Mouse (Mus musculus): Measurements from ENCODE around the gene Bsn.

The Bsn gene

DNA sequence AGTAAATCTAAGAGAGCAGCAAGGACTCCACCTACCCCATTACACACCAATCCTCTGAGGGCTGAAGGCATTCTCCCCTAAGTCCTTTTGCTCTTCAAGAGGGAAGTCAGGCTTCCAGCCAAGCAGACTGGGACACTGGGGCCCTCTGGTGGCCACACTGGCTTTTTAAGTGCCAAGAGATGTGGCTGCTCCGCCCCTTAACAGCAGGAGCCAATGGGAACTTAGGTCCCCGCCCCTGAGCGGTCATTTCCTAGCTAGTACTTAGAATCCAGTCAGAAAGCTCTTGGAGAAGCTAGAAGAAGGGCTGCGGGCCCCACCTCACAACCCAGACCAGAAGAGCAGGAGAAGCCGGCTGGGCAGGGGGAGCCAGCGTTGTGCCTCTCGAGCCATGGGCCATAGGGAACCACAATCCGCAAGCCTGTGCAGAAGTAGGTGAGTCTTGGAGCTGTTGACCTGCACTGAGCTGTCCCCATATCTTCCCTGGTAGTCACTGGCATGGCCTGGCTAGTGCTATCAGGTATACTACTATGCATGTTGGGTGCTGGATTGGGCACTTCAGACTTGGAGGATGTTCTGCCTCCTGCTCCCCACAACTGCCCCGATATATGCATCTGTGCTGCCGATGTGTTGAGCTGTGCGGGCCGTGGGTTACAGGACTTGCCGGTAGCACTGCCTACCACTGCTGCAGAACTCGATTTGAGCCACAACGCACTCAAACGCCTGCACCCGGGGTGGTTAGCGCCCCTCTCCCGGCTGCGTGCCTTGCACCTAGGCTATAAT is 137.1 kb downstream of the Bsn start, which contains the start of gene Amigo3:
TSS of gene Amigo3 (plus strand) at position 275 of the 780 bp plus-strand sequence.
- DNase-seq: peak; percentile 90 to 96

GRCm38 (mm10) chr9:108052411-108052810 is 137.8 kb downstream of the Bsn start:
- no peak for DNase-seq

DNA sequence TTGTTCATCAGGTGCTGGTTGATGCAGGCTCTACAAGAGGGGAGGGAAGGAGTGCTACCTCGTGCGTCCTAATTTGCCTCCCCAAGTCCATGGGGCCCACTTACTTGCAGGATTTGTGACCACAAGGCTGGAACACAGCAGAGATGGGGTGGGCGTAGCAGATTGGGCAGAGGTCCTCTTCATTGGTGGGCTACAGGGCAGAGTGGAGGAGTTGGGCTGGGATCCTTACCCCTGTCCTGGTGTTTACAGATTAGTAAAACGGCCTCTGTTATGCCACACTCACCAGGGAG is 138.3 kb downstream of the Bsn start:
- DNase-seq: no peak

DNA sequence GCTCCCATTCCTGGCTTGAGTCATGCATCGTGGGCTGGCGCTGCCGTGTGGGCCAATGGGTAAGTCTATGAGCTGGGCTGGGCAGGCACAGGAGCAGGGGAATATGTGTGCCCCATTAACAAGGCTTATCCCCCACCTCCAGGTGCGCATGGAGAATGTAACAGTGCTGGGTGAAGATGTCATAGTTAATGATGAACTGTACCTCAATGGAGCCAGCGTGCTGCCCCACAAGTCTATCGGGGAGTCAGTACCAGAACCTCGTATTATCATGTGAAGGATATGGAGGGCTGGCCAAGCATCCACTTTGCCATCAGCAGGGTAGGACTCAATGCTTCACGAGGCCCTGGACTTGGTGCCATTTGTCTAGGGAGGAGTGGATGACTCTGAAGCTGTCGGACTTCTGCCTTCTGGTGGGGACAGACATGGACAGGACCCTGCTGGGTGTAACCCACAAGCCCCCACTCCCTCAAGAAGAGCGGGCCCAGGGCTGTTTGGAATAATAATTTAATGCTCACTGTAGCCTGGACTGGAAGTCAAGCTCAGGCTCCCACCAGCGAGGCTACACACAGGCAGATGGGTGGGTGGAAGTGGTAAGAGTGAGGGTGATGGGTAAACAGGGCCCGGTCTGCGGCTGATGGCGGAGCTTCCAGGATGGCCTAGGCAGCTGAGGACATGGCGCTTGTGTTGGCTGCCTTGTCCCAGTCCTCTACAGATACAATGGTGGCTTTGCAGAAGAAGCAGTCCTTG is 138.8 kb downstream of the Bsn start:
- no peak for DNase-seq

DNA sequence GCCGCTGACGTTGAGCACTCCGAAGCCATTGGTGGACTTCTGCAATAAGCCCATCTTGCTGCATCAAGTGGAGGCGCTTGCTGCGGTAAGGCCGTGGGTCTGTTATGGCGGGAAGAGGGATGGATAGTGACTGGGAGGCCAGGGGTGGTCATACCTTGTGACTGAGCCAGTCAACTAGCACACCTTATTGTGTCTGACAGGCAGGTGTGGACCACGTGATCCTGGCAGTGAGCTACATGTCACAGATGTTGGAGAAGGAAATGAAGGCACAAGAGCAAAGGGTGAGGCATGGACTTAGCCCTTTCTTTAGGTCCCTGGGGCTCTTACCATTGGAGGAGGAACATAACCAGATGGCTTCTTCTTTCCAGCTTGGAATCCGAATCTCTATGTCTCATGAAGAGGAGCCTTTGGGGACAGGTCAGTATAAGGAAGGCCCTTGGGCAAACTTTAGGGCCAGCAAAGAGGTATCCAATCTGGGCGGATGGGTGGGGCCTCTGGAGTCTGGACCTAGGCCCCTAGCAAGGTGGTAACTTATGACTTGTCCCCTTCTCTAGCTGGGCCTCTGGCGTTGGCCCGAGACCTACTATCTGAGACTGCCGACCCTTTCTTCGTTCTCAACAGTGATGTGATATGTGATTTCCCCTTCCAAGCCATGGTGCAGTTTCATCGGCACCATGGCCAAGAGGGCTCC is 140.5 kb downstream of the Bsn start:
- DNase-seq: no peak

- peak; percentile 89 to 96 for DNase-seq
Measured at GRCm38 (mm10) chr9:108049016-108049455, 141.1 kb downstream of the Bsn start, which contains the start of gene Gmppb. Gene Gmppb, plus strand, starts transcription at chr9:108049242.

DNA sequence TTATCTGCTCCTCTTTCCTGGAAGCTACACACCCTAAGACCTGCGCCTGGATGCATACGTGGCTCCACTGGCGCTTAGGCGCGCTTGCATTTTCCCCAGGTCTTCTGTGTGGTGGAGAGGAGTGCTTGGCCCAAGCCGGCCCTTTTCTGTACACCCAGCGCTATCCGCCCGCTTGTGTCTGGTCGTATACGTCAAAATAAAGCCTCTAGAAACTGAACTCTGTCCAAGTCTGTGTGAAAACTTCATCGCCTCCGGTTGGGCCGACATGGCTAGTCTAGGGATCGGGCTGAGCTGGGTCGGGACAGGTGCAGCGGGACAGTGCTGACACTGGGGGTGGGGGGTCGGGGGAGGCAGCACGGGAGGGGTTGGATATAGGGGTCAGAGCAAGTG is 141.6 kb downstream of the Bsn start:
- DNase-seq: no peak

DNA sequence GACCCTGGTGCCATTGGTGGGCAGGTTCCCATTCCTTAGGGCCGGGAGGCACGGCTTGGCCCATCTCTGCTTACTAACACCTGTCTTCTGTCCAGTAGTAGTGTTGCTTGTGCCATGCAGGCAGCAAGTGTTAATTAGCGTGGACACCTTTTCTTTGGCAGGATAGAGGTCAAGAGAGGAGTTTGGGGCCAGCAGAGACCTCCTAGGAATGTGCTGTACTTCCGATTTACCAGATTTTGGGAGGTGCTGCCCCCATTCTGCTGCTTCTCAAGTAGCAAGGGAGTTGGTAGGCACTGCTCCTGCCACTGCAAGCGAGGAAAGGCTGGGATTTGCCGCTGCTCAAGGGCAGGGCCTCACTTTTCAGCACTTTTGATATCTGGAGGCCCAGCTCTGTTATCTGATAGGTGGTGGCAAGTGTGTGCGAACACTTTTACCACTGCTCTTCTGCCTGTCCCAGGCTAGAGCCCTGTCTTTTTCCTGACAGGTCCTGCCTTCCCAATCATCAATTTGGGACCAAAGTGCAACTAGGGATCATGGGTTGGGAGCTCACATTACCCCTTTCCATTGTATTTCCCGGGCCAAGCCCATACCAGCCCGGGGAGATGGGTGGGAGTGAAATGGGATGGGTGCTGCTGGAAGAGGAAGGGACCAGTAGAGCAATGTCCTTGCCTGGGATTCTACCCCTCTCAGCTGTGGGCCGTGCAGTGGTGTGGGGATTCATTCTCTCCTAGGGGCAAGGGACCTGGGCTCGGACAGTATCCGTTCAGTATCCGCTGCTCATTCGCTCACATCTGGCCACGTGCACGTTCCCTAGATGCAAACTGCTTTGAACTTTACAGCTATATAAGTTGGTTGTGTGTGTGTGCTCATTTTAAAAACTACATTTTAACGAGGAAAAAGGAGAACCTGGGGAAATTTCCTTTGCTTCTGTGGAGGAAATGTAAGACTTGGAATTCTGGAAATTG is 142.3 kb downstream of the Bsn start:
- no peak for DNase-seq

DNA sequence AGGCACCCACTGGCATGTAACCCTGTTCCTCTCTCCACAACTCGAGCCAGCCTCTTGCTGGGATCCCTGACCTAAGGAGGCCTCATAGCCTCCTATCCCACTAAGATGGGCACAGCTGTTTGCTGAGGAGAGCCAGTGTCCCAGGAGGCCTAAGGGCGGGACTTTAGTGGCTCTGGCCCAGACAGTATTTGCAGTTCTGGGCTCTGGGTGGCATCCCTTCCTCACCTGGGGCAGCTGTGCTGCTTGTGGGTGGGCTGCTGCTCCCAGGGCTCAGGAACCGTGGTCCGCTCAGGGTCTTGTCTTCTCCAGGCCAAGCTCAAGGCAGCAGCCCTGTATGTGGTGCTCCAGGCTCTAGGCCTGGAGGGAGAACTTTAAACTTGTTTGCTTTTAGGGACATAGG is 143.6 kb downstream of the Bsn start:
- DNase-seq: no peak
